Mouse (Mus musculus): Measurements from ENCODE around the gene Skil. TPM values are rescaled to one million over a fixed set of nuclear protein-coding genes. Genes with fewer than 3 reads are reported as not detected.

Skil gene
- polyA plus RNA-seq, 1 experiment from 2014 or later, result 20.4 TPM

- H3K4me3 ChIP-seq (ENCODE audit: low read length), result no peak overlapping the region
- whole genome bisulfite sequencing, result 93% methylated on average over 3 of the region's 3 CpGs
- H3K27ac ChIP-seq (ENCODE audit: low read depth, low read length), result no peak overlapping the region
- H3K27me3 ChIP-seq (replicated peaks; ENCODE audit: control insufficient read depth, insufficient read depth, low read length), result no peaks in the 10 kb centered on the region
- no peak overlapping the region for H3K9ac ChIP-seq (ENCODE audit: low read depth, low read length)
- no peak for ATAC-seq
- peaks cover 32% of the 10 kb centered on the region for H3K4me1 ChIP-seq (ENCODE audit: control insufficient read depth, insufficient read depth, low read depth, low read length)
- no peak overlapping the region for H3K4me2 ChIP-seq (ENCODE audit: low read length)
- H3K9me3 ChIP-seq (ENCODE audit: control insufficient read depth, low read length), result no peaks in the 10 kb centered on the region
- H3K36me3 ChIP-seq (ENCODE audit: control insufficient read depth, insufficient read depth, low read length), result 0 out of 2 replicates have a peak, but pooled peaks cover 2% of the 10 kb centered on the region
Measured at GRCm38 (mm10) chr3:31100802-31101201, 5.9 kb downstream of the Skil start.

GRCm38 (mm10) chr3:31104936-31105335 is 10.1 kb downstream of the Skil start:
- Histone ChIP-seq H3K4me3 (ENCODE audit: low read length) (no peak overlapping the region), H3K27ac (ENCODE audit: low read depth, low read length) (no peak overlapping the region), H3K4me2 (ENCODE audit: low read length) (no peak overlapping the region), H3K9me3 (ENCODE audit: control insufficient read depth, low read length) (no peaks in the 10 kb centered on the region), H3K27me3 (replicated peaks; ENCODE audit: control insufficient read depth, insufficient read depth, low read length) (no peaks in the 10 kb centered on the region), H3K9ac (ENCODE audit: low read depth, low read length) (no peak overlapping the region), H3K4me1 (ENCODE audit: control insufficient read depth, insufficient read depth, low read depth, low read length) (peaks cover 9% of the 10 kb centered on the region), H3K36me3 (ENCODE audit: control insufficient read depth, insufficient read depth, low read length) (no peaks in the 10 kb centered on the region)
- WGBS, result 77% methylated on average over 6 of the region's 6 CpGs
- no peak for ATAC-seq

- Histone ChIP-seq H3K9me3 (ENCODE audit: control insufficient read depth, low read length) (no peaks in the 10 kb centered on the region), H3K4me3 (ENCODE audit: low read length) (no peak overlapping the region), H3K36me3 (ENCODE audit: control insufficient read depth, insufficient read depth, low read length) (no peaks in the 10 kb centered on the region), H3K4me1 (ENCODE audit: control insufficient read depth, insufficient read depth, low read depth, low read length) (peaks cover 5% of the 10 kb centered on the region; the same call in 1 of the 2 replicates), H3K4me2 (ENCODE audit: low read length) (no peak overlapping the region), H3K27ac (ENCODE audit: low read depth, low read length) (no peak overlapping the region), H3K9ac (ENCODE audit: low read depth, low read length) (no peak overlapping the region), H3K27me3 (replicated peaks; ENCODE audit: control insufficient read depth, insufficient read depth, low read length) (no peaks in the 10 kb centered on the region)
- ATAC-seq, result no peak
- 82% methylated on average over 6 of the region's 6 CpGs for WGBS
Measured at GRCm38 (mm10) chr3:31106597-31106996, 11.7 kb downstream of the Skil start.

- Histone ChIP-seq H3K4me2 (ENCODE audit: low read length) (no peak overlapping the region), H3K36me3 (ENCODE audit: control insufficient read depth, insufficient read depth, low read length) (no peaks in the 10 kb centered on the region), H3K27me3 (replicated peaks; ENCODE audit: control insufficient read depth, insufficient read depth, low read length) (no peaks in the 10 kb centered on the region), H3K27ac (ENCODE audit: low read depth, low read length) (0 out of 2 replicates have a peak overlapping the region, but pooled peaks have one; percentile 9), H3K4me1 (ENCODE audit: control insufficient read depth, insufficient read depth, low read depth, low read length) (peaks cover 5% of the 10 kb centered on the region; the same call in 1 of the 2 replicates), H3K4me3 (ENCODE audit: low read length) (no peak overlapping the region), H3K9ac (ENCODE audit: low read depth, low read length) (no peak overlapping the region), H3K9me3 (ENCODE audit: control insufficient read depth, low read length) (no peaks in the 10 kb centered on the region)
- ATAC-seq, result peak; percentile 63
- WGBS, result 75% methylated on average over 4 of the region's 4 CpGs
Measured at GRCm38 (mm10) chr3:31107674-31108073, 12.8 kb downstream of the Skil start.

- H3K9ac ChIP-seq (ENCODE audit: low read depth, low read length), result no peak overlapping the region
- 72% methylated on average over 3 of the region's 3 CpGs for WGBS
- no peak overlapping the region for H3K27ac ChIP-seq (ENCODE audit: low read depth, low read length)
- H3K9me3 ChIP-seq (ENCODE audit: control insufficient read depth, low read length), result no peaks in the 10 kb centered on the region
- H3K27me3 ChIP-seq (replicated peaks; ENCODE audit: control insufficient read depth, insufficient read depth, low read length), result no peaks in the 10 kb centered on the region
- H3K4me2 ChIP-seq (ENCODE audit: low read length), result no peak overlapping the region
- peak; percentile 76 for ATAC-seq
- H3K4me3 ChIP-seq (ENCODE audit: low read length), result no peak overlapping the region
- peaks cover 5% of the 10 kb centered on the region; the same call in 1 of the 2 replicates for H3K4me1 ChIP-seq (ENCODE audit: control insufficient read depth, insufficient read depth, low read depth, low read length)
- H3K36me3 ChIP-seq (ENCODE audit: control insufficient read depth, insufficient read depth, low read length), result peaks cover 2% of the 10 kb centered on the region; the same call in 1 of the 2 replicates
Measured at GRCm38 (mm10) chr3:31109108-31109507, 14.2 kb downstream of the Skil start.

GRCm38 (mm10) chr3:31123098-31123497 is 28.2 kb downstream of the Skil start:
- Histone ChIP-seq H3K9ac (ENCODE audit: low read depth, low read length) (no peak overlapping the region), H3K4me1 (ENCODE audit: control insufficient read depth, insufficient read depth, low read depth, low read length) (no peaks in the 10 kb centered on the region), H3K4me2 (ENCODE audit: low read length) (no peak overlapping the region), H3K27ac (ENCODE audit: low read depth, low read length) (no peak overlapping the region), H3K9me3 (ENCODE audit: control insufficient read depth, low read length) (no peaks in the 10 kb centered on the region), H3K27me3 (replicated peaks; ENCODE audit: control insufficient read depth, insufficient read depth, low read length) (no peaks in the 10 kb centered on the region), H3K36me3 (ENCODE audit: control insufficient read depth, insufficient read depth, low read length) (peaks cover 12% of the 10 kb centered on the region), H3K4me3 (ENCODE audit: low read length) (no peak overlapping the region)
- 90% methylated on average over 4 of the region's 4 CpGs for WGBS
- no peak for ATAC-seq

GRCm38 (mm10) chr3:31126303-31126702 is 31.4 kb downstream of the Skil start:
- H3K9me3 ChIP-seq (ENCODE audit: control insufficient read depth, low read length), result no peaks in the 10 kb centered on the region
- H3K9ac ChIP-seq (ENCODE audit: low read depth, low read length), result no peak overlapping the region
- H3K27me3 ChIP-seq (replicated peaks; ENCODE audit: control insufficient read depth, insufficient read depth, low read length), result no peaks in the 10 kb centered on the region
- WGBS, result 65% methylated on average over 4 of the region's 4 CpGs
- no peak overlapping the region for H3K4me3 ChIP-seq (ENCODE audit: low read length)
- H3K4me2 ChIP-seq (ENCODE audit: low read length), result no peak overlapping the region
- no peak overlapping the region for H3K27ac ChIP-seq (ENCODE audit: low read depth, low read length)
- H3K36me3 ChIP-seq (ENCODE audit: control insufficient read depth, insufficient read depth, low read length), result 0 out of 2 replicates have a peak, but pooled peaks cover 4% of the 10 kb centered on the region
- ATAC-seq, result no peak
- H3K4me1 ChIP-seq (ENCODE audit: control insufficient read depth, insufficient read depth, low read depth, low read length), result no peaks in the 10 kb centered on the region

- H3K9me3 ChIP-seq (ENCODE audit: control insufficient read depth, low read length), result no peaks in the 10 kb centered on the region
- no peak overlapping the region for H3K4me2 ChIP-seq (ENCODE audit: low read length)
- H3K36me3 ChIP-seq (ENCODE audit: control insufficient read depth, insufficient read depth, low read length), result 0 out of 2 replicates have a peak, but pooled peaks cover 4% of the 10 kb centered on the region
- no peak for ATAC-seq
- H3K27ac ChIP-seq (ENCODE audit: low read depth, low read length), result no peak overlapping the region
- no peaks in the 10 kb centered on the region for H3K27me3 ChIP-seq (replicated peaks; ENCODE audit: control insufficient read depth, insufficient read depth, low read length)
- no peaks in the 10 kb centered on the region for H3K4me1 ChIP-seq (ENCODE audit: control insufficient read depth, insufficient read depth, low read depth, low read length)
- 88% methylated on average over 3 of the region's 3 CpGs for WGBS
- H3K9ac ChIP-seq (ENCODE audit: low read depth, low read length), result no peak overlapping the region
- H3K4me3 ChIP-seq (ENCODE audit: low read length), result no peak overlapping the region
Measured at GRCm38 (mm10) chr3:31126848-31127247, 32.0 kb downstream of the Skil start.

GRCm38 (mm10) chr3:31129766-31130165 is 34.9 kb downstream of the Skil start:
- H3K4me1 ChIP-seq (ENCODE audit: control insufficient read depth, insufficient read depth, low read depth, low read length), result no peaks in the 10 kb centered on the region
- no peaks in the 10 kb centered on the region for H3K9me3 ChIP-seq (ENCODE audit: control insufficient read depth, low read length)
- H3K36me3 ChIP-seq (ENCODE audit: control insufficient read depth, insufficient read depth, low read length), result no peaks in the 10 kb centered on the region
- no peak overlapping the region for H3K9ac ChIP-seq (ENCODE audit: low read depth, low read length)
- no peaks in the 10 kb centered on the region for H3K27me3 ChIP-seq (replicated peaks; ENCODE audit: control insufficient read depth, insufficient read depth, low read length)
- no peak for ATAC-seq
- no peak overlapping the region for H3K4me3 ChIP-seq (ENCODE audit: low read length)
- H3K27ac ChIP-seq (ENCODE audit: low read depth, low read length), result no peak overlapping the region
- 62% methylated on average over 4 of the region's 4 CpGs for WGBS
- H3K4me2 ChIP-seq (ENCODE audit: low read length), result no peak overlapping the region

- Histone ChIP-seq H3K4me1 (ENCODE audit: control insufficient read depth, insufficient read depth, low read depth, low read length) (no peaks in the 10 kb centered on the region), H3K27me3 (replicated peaks; ENCODE audit: control insufficient read depth, insufficient read depth, low read length) (no peaks in the 10 kb centered on the region), H3K9ac (ENCODE audit: low read depth, low read length) (no peak overlapping the region), H3K36me3 (ENCODE audit: control insufficient read depth, insufficient read depth, low read length) (no peaks in the 10 kb centered on the region), H3K27ac (ENCODE audit: low read depth, low read length) (no peak overlapping the region), H3K4me2 (ENCODE audit: low read length) (no peak overlapping the region), H3K4me3 (ENCODE audit: low read length) (no peak overlapping the region), H3K9me3 (ENCODE audit: control insufficient read depth, low read length) (no peaks in the 10 kb centered on the region)
- ATAC-seq, result no peak
- 73% methylated on average over 5 of the region's 5 CpGs for WGBS
Measured at GRCm38 (mm10) chr3:31133664-31134063, 38.8 kb downstream of the Skil start.
